13 mouse cellular contexts compared by ENCODE assay signal in the genomic region with DNA sequence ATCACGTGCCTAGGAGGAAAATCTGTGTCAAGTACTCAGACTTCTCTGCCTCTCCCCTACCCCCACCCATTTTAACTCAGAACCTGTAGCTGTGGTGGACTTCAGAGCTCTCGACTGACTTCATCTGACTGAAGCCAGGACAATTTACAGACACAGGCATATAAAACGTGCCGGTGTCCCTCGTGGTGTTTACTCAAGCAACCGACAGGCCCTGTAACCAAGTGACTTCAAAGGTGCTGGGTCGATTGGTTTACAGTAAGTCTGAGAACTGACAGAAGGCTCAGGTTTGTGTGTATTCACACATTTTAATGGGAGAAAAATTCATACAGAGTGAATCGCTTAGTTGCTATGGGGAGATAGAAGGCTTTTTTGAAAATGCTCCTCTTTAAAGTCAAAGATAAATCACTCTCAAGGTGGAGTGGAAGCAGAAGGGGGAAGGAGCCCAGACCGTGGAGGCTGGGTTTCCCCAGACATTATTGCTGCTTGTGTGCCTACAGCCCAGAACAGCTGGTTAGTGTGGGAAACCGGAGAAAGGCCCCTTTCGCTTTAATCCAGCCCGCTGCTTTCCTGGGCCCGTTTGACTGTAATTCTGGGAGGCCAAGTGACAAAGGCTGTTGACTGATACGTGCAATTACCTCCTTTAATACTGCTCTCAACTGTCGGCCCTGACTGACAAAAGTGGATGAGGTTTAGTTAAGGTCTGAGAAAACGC.
DNase-seq lines count a peak whose midpoint lies in the region; ATAC-seq and TF ChIP-seq lines count a peak whose summit lies in the region.
"Had no signal": no experiment of that assay in that cellular context is flagged by ENCODE, and none has a peak within 500 bp of the region (broad histone marks: within the 10 kb centered on the region; RNA-seq: fewer than 3 reads in every experiment).

No protein-coding gene starts in this region.

- no peaks in the 10 kb centered on the region for H3K9me3 ChIP-seq in stomach, embryonic 14.5 days (ENCODE audit: control insufficient read depth, low read depth, low read length)
- H3K9me3 ChIP-seq in stomach, postnatal 0 days (ENCODE audit: control insufficient read depth, low read length): no peaks in the 10 kb centered on the region
- H3K9me3 ChIP-seq in intestine, embryonic 16.5 days (ENCODE audit: control insufficient read depth, low read length): no peaks in the 10 kb centered on the region
- H3K9me3 ChIP-seq: limb, embryonic 12.5 days; lung, embryonic 15.5 days had no signal

- H3K4me1 ChIP-seq in stomach, embryonic 14.5 days (ENCODE audit: control insufficient read depth, insufficient read depth, low read length): no peaks in the 10 kb centered on the region; the same call in 1 of the 2 replicates
- H3K4me1 ChIP-seq in stomach, postnatal 0 days (replicated peaks; ENCODE audit: control insufficient read depth, insufficient read depth): no peaks in the 10 kb centered on the region
- peaks cover 4% of the 10 kb centered on the region; the same call in 1 of the 2 replicates for H3K4me1 ChIP-seq in intestine, embryonic 16.5 days (ENCODE audit: control insufficient read depth, insufficient read depth, low read length)
- H3K4me1 ChIP-seq: lung, embryonic 15.5 days had no signal

- no peak for TF ChIP-seq EP300 in stomach, postnatal 0 days (optimal IDR thresholded peaks at IDR 0.05)

- H3K36me3 ChIP-seq in stomach, embryonic 14.5 days (ENCODE audit: control insufficient read depth, insufficient read depth, low read length): no peaks in the 10 kb centered on the region
- no peaks in the 10 kb centered on the region for H3K36me3 ChIP-seq in stomach, postnatal 0 days (ENCODE audit: control insufficient read depth, insufficient read depth, low read length)
- no peaks in the 10 kb centered on the region for H3K36me3 ChIP-seq in intestine, embryonic 16.5 days (ENCODE audit: control insufficient read depth, insufficient read depth, low read length)
- H3K36me3 ChIP-seq: limb, embryonic 12.5 days; lung, embryonic 15.5 days had no signal

- DNase-seq in embryo, embryonic 10 days (ENCODE audit: low spot score): peak; percentile 43
- DNase-seq in embryo, embryonic 9.5 days (ENCODE audit: extremely low spot score): no peak
- DNase-seq in stomach, postnatal 0 days (ENCODE audit: low spot score): no peak
- no peak for DNase-seq in cerebellum, postnatal 4 days (ENCODE audit: low spot score in 2 of 2)
- DNase-seq in spleen, adult 18-20 months: no peak
- DNase-seq in spleen, adult 12 weeks (ENCODE audit: low spot score): no peak
- DNase-seq: cerebellum, postnatal 14 days; heart, postnatal 36 days; kidney, postnatal 10 days had no signal

- ATAC-seq in stomach, embryonic 14.5 days (ENCODE audit: insufficient number of reproducible peaks, insufficient read depth, low FRiP score, low read depth): peak; percentile 53; the same call in 1 of the 2 replicates
- no peak for ATAC-seq in stomach, postnatal 0 days (ENCODE audit: low FRiP score, low TSS enrichment)
- peak; percentile 71; the same call in 1 of the 2 replicates for ATAC-seq in intestine, embryonic 16.5 days

- H3K4me3 ChIP-seq in stomach, embryonic 14.5 days (ENCODE audit: low read depth, low read length): no peak overlapping the region
- no peak overlapping the region for H3K4me3 ChIP-seq in stomach, postnatal 0 days (ENCODE audit: low read depth, low read length)
- H3K4me3 ChIP-seq in intestine, embryonic 16.5 days (ENCODE audit: low read length): no peak overlapping the region
- H3K4me3 ChIP-seq: limb, embryonic 12.5 days; lung, embryonic 15.5 days had no signal

- no peak overlapping the region for H3K9ac ChIP-seq in stomach, embryonic 14.5 days (replicated peaks; ENCODE audit: low read depth, low read length)
- no peak overlapping the region for H3K9ac ChIP-seq in stomach, postnatal 0 days (ENCODE audit: low read length)
- H3K9ac ChIP-seq in intestine, embryonic 16.5 days (ENCODE audit: low read depth, low read length): no peak overlapping the region
- H3K9ac ChIP-seq: limb, embryonic 12.5 days; lung, embryonic 15.5 days had no signal

- H3K27me3 ChIP-seq in stomach, embryonic 14.5 days (ENCODE audit: control insufficient read depth, insufficient read depth, low read length): no peaks in the 10 kb centered on the region
- H3K27me3 ChIP-seq in stomach, postnatal 0 days (ENCODE audit: control insufficient read depth, insufficient read depth, low read length): no peaks in the 10 kb centered on the region
- no peaks in the 10 kb centered on the region for H3K27me3 ChIP-seq in intestine, embryonic 16.5 days (replicated peaks; ENCODE audit: control insufficient read depth, insufficient read depth, low read length)
- H3K27me3 ChIP-seq: limb, embryonic 12.5 days; lung, embryonic 15.5 days had no signal

- no peak overlapping the region for H3K27ac ChIP-seq in stomach, embryonic 14.5 days (ENCODE audit: low read length)
- H3K27ac ChIP-seq in stomach, postnatal 0 days (replicated peaks): no peak overlapping the region
- no peak overlapping the region for H3K27ac ChIP-seq in intestine, embryonic 16.5 days (ENCODE audit: low read length)
- H3K27ac ChIP-seq: limb, embryonic 12.5 days; lung, embryonic 15.5 days had no signal

- TF ChIP-seq CTCF in stomach, postnatal 0 days (IDR thresholded peaks at IDR 0.05; ENCODE audit: low read depth): no peak

- H3K4me2 ChIP-seq in stomach, embryonic 14.5 days (replicated peaks; ENCODE audit: low read depth, low read length): no peak overlapping the region
- H3K4me2 ChIP-seq in stomach, postnatal 0 days (replicated peaks; ENCODE audit: low read depth): no peak overlapping the region
- peak overlapping the region; percentile 6; the same call in 1 of the 2 replicates for H3K4me2 ChIP-seq in intestine, embryonic 16.5 days (ENCODE audit: low read depth, low read length)
- H3K4me2 ChIP-seq: limb, embryonic 12.5 days; lung, embryonic 15.5 days had no signal

- WGBS in stomach, embryonic 14.5 days: 14% methylated on average over 16 of the region's 16 CpGs
- WGBS in stomach, postnatal 0 days: 22% methylated on average over 16 of the region's 16 CpGs
- 21% methylated on average over 16 of the region's 16 CpGs for WGBS in intestine, embryonic 16.5 days
